In genomic region chr8:94433981-94434466, GRCm38 (mm10) we compare ENCODE assay signal across 8 mouse cellular contexts. TPM values are rescaled to one million over a fixed set of nuclear protein-coding genes. Genes with fewer than 3 reads are reported as not detected.
DNase-seq lines count a peak whose midpoint lies in the region; ATAC-seq lines count a peak whose summit lies in the region.

Gene Nlrc5, plus strand, starts transcription at chr8:94434356.

- H3K9me3 ChIP-seq in intestine, embryonic 16.5 days (ENCODE audit: control insufficient read depth, low read length): no peaks in the 10 kb centered on the region
- H3K9me3 ChIP-seq in midbrain, embryonic 10.5 days (replicated peaks): no peaks in the 10 kb centered on the region

- peak within 1 kb of the TSS; percentile 61 for H3K4me3 ChIP-seq in intestine, embryonic 16.5 days (ENCODE audit: low read length)
- H3K4me3 ChIP-seq in midbrain, embryonic 10.5 days: peak within 1 kb of the TSS; percentile 60

- peaks cover 2% of the 10 kb centered on the region; the same call in 1 of the 2 replicates for H3K27me3 ChIP-seq in intestine, embryonic 16.5 days (replicated peaks; ENCODE audit: control insufficient read depth, insufficient read depth, low read length)
- peaks cover 35% of the 10 kb centered on the region for H3K27me3 ChIP-seq in midbrain, embryonic 10.5 days (ENCODE audit: low read depth, poor library complexity, severe bottlenecking)

- DNase-seq in embryo, embryonic 11.5 days (ENCODE audit: low read depth, low spot score): peak; percentile 19
- DNase-seq in gastrocnemius, postnatal 4 days (ENCODE audit: low spot score in 2 of 2): peak; percentile 43 to 54
- DNase-seq in left cerebral cortex, postnatal 36 days (ENCODE audit: low spot score in 2 of 2): peak; percentile 32
- DNase-seq in midbrain, embryonic 10.5 days (ENCODE audit: low spot score): peak; percentile 49
- peak; percentile 4 to 20 for DNase-seq in right cerebral cortex, postnatal 36 days (ENCODE audit: low spot score in 2 of 2)
- peak; percentile 34 to 68 for DNase-seq in urinary bladder, postnatal 4 days (ENCODE audit: low spot score in 2 of 2)

- 2% methylated on average over 29 of the region's 29 CpGs for WGBS in intestine, embryonic 16.5 days
- WGBS in midbrain, embryonic 10.5 days: 1% methylated on average over 29 of the region's 29 CpGs

- peak within 1 kb of the TSS; percentile 66 for H3K9ac ChIP-seq in intestine, embryonic 16.5 days (ENCODE audit: low read depth, low read length)

- ATAC-seq in activated CD4-positive, CD25-positive, alpha-beta regulatory T cell, adult 4 months: peak; percentile 93
- peak; percentile 84 for ATAC-seq in intestine, embryonic 16.5 days

- peak within 1 kb of the TSS; percentile 95 for H3K4me2 ChIP-seq in intestine, embryonic 16.5 days (ENCODE audit: low read depth, low read length)

- no peaks in the 10 kb centered on the region for H3K36me3 ChIP-seq in intestine, embryonic 16.5 days (ENCODE audit: control insufficient read depth, insufficient read depth, low read length)
- H3K36me3 ChIP-seq in midbrain, embryonic 10.5 days: no peaks in the 10 kb centered on the region

- no peaks in the 10 kb centered on the region for H3K4me1 ChIP-seq in intestine, embryonic 16.5 days (ENCODE audit: control insufficient read depth, insufficient read depth, low read length)
- H3K4me1 ChIP-seq in midbrain, embryonic 10.5 days: peaks cover 10% of the 10 kb centered on the region

- intact Hi-C loops in left cerebral cortex, postnatal 36 days (cut with DNase I): no loop called here

- H3K27ac ChIP-seq in intestine, embryonic 16.5 days (ENCODE audit: low read length): no peak within 1 kb of the TSS
- no peak within 1 kb of the TSS; the same call in 1 of the 2 replicates for H3K27ac ChIP-seq in midbrain, embryonic 10.5 days (replicated peaks)

RNA-seq across cellular contexts. Expression of gene Nlrc5, which starts in this region (rescaled TPM):
- polyA plus RNA-seq in activated CD4-positive, CD25-positive, alpha-beta regulatory T cell, adult 4 months (2017; shearing (Covaris generic)): 100 to 1,000 TPM; 141 to 153 TPM
- total RNA-seq in gastrocnemius, postnatal 4 days (2021): 1 to 10 TPM in 1 of 2 experiments, under 1 TPM in 1; 0.65 to 1.8 TPM
- polyA plus RNA-seq in intestine, embryonic 16.5 days (2015; fragmentation: Nextera tagmentation; extraction: Ambion mirVana): 0.27 and 0.43 TPM in 2 replicates
- total RNA-seq in left cerebral cortex, postnatal 36 days (2021): under 1 TPM; 0.42 to 0.95 TPM
- polyA plus RNA-seq in midbrain, embryonic 10.5 days (2016; fragmentation: Nextera tagmentation; extraction: Ambion mirVana): 0.02 and 0.16 TPM in 2 replicates

Comparison
In these comparisons a context has a peak if more than half of its experiments do, and no peak if none do; other contexts are left out.
1. RNA of gene Nlrc5 (polyA plus RNA-seq): 141 to 153 TPM in activated CD4-positive, CD25-positive, alpha-beta regulatory T cell, adult 4 months; 0.27 to 0.43 TPM in intestine, embryonic 16.5 days and 0.02 to 0.16 TPM in midbrain, embryonic 10.5 days; every median in the first group is over 10 times any median in the second.
2. Peak in ATAC-seq, H3K4me3 ChIP-seq, H3K9ac ChIP-seq and H3K4me2 ChIP-seq in intestine, embryonic 16.5 days; RNA of the gene not detected or under 1 TPM.
3. Peak in DNase-seq in left cerebral cortex, postnatal 36 days; RNA of the gene not detected or under 1 TPM.
4. Peak in DNase-seq and H3K4me3 ChIP-seq in midbrain, embryonic 10.5 days; RNA of the gene not detected or under 1 TPM.
5. Peak in every context shown above with its lines, with median percentiles within 50 percentile points of each other: DNase-seq.